ENCODE assay signal across 8 mouse cellular contexts in the genomic region with DNA sequence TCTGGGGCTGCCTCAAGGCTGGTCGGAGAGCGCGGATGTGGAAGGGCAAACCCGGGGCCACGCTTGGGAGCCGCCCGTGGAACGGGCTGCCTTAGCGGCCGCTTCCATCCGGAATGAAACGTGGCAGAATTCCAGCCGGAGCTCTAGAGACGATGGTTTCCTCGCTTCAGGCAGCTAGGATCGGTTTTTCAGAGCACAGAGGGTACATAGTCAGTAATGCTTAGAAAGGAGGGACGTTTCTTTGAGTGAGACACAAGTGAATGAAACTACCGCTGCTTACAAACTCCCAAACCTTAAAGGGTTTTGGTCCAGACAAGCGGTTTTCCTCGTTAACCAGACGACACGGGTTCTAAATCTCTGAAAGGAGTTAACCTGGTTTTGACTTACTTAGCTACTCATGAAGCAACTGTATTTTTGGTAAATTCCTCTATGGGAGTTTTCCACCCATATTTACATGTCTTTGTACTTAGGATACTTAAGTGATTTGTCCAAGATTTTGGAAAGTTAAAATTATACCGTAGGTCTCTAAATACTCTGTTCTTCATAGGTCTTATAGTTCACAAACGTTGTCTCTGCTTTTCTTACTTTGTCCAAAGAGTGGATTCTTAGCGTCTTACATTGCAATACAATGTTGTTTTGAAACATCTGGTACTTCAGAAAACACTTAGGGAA. TPM values are rescaled to one million over a fixed set of nuclear protein-coding genes. Genes with fewer than 3 reads are reported as not detected.
DNase-seq lines count a peak whose midpoint lies in the region; ATAC-seq and TF ChIP-seq lines count a peak whose summit lies in the region.

No protein-coding gene starts in this region.

- no peaks in the 10 kb centered on the region for H3K27me3 ChIP-seq in heart, embryonic 14.5 days (ENCODE audit: control insufficient read depth, insufficient read depth, low read length)
- no peaks in the 10 kb centered on the region for H3K27me3 ChIP-seq in G1E (ENCODE audit: insufficient read depth, low read length)
- no peaks in the 10 kb centered on the region for H3K27me3 ChIP-seq in forebrain, embryonic 16.5 days (replicated peaks; ENCODE audit: control insufficient read depth, insufficient read depth, low read length)

- H3K79me2 ChIP-seq in macrophage (ENCODE audit: inconsistent target): peaks cover 90% of the 10 kb centered on the region

- DNase-seq in heart, adult 9 months (ENCODE audit: low spot score in 2 of 2): no peak
- DNase-seq in G1E (ENCODE audit: low spot score): no peak
- no peak for DNase-seq in left cerebral cortex, postnatal 10 days (ENCODE audit: extremely low spot score in 1 of 2, low spot score in 2 of 2)

- H3K4me3 ChIP-seq in heart, embryonic 14.5 days (ENCODE audit: control insufficient read depth in 1 of 2, insufficient read depth in 1 of 2, low read depth in 1 of 2, low read length in 2 of 2): peak overlapping the region; percentile 82 to 92
- H3K4me3 ChIP-seq in G1E (ENCODE audit: low read depth, low read length) (peak overlapping the region; percentile 95), macrophage (ENCODE audit: inconsistent target) (peak overlapping the region; percentile 89)
- peak overlapping the region; percentile 73 for H3K4me3 ChIP-seq in forebrain, embryonic 16.5 days (replicated peaks; ENCODE audit: low read length)

- peak overlapping the region; percentile 71 for H3K4me2 ChIP-seq in heart, embryonic 14.5 days (ENCODE audit: low read length)
- H3K4me2 ChIP-seq in forebrain, embryonic 16.5 days (ENCODE audit: low read length): peak overlapping the region; percentile 65

- peaks cover 7 to 32% of the 10 kb centered on the region in 2 experiments for H3K4me1 ChIP-seq in heart, embryonic 14.5 days (ENCODE audit: control insufficient read depth in 2 of 2, insufficient read depth in 2 of 2, low read length in 2 of 2)
- peaks cover 59% of the 10 kb centered on the region for H3K4me1 ChIP-seq in G1E (ENCODE audit: insufficient read depth, low read depth, low read length)
- H3K4me1 ChIP-seq in forebrain, embryonic 16.5 days (replicated peaks; ENCODE audit: control insufficient read depth, insufficient read depth, low read length): peaks cover 18% of the 10 kb centered on the region

- intact Hi-C loops in left cerebral cortex, postnatal 10 days (cut with DNase I): no loop called here

- peaks cover 31% of the 10 kb centered on the region for H3K36me3 ChIP-seq in heart, embryonic 14.5 days (ENCODE audit: control insufficient read depth, insufficient read depth, low read length)
- H3K36me3 ChIP-seq in G1E (replicated peaks): peaks cover 40% of the 10 kb centered on the region
- H3K36me3 ChIP-seq in forebrain, embryonic 16.5 days (ENCODE audit: control insufficient read depth, insufficient read depth): no peaks in the 10 kb centered on the region
- peaks cover 6% of the 10 kb centered on the region; the same call in 1 of the 2 replicates for H3K36me3 ChIP-seq in macrophage (ENCODE audit: inconsistent target)

- peak overlapping the region; percentile 93 for H3K9ac ChIP-seq in heart, embryonic 14.5 days (ENCODE audit: low read length)
- peak overlapping the region; percentile 85 for H3K9ac ChIP-seq in forebrain, embryonic 16.5 days (replicated peaks; ENCODE audit: low read depth, low read length)

- no peak for ATAC-seq in heart, embryonic 14.5 days (ENCODE audit: insufficient number of reproducible peaks, insufficient read depth, low FRiP score, low read depth)
- ATAC-seq in G1E (ENCODE audit: extremely low read depth, insufficient number of reproducible peaks, low FRiP score, poor library complexity, severe bottlenecking): no peak
- ATAC-seq in forebrain, embryonic 16.5 days: no peak
- ATAC-seq in frontal cortex, adult (ENCODE audit: low TSS enrichment): no peak
- ATAC-seq in granulocyte monocyte progenitor cell, adult 5-6 weeks (replicated peaks; ENCODE audit: poor library complexity, severe bottlenecking): no peak

- no peaks in the 10 kb centered on the region for H3K9me3 ChIP-seq in heart, embryonic 14.5 days (ENCODE audit: control insufficient read depth, low read length)
- H3K9me3 ChIP-seq in G1E (replicated peaks): no peaks in the 10 kb centered on the region
- no peaks in the 10 kb centered on the region for H3K9me3 ChIP-seq in forebrain, embryonic 16.5 days (ENCODE audit: control insufficient read depth, low read length)

- 1% methylated on average over 25 of the region's 25 CpGs for WGBS in heart, embryonic 14.5 days
- 1% methylated on average over 25 of the region's 25 CpGs for WGBS in forebrain, embryonic 16.5 days
- whole genome bisulfite sequencing in macrophage (ENCODE audit: missing documents): under 1% methylated on average over 25 of the region's 25 CpGs

- TF ChIP-seq CTCF in G1E (IDR thresholded peaks at IDR 0.05; ENCODE audit: low read depth, low read length): no peak

- peak overlapping the region; percentile 90 to 98 for H3K27ac ChIP-seq in heart, embryonic 14.5 days (replicated peaks in 1 of 2; ENCODE audit: control insufficient read depth in 1 of 2, insufficient read depth in 1 of 2, low read depth in 2 of 2, low read length in 2 of 2)
- H3K27ac ChIP-seq in forebrain, embryonic 16.5 days (ENCODE audit: low read length): peak overlapping the region; percentile 98
- peak overlapping the region; percentile 87 for H3K27ac ChIP-seq in macrophage

RNA-seq across cellular contexts. Expression of gene Selenof, which starts 0.8 kb away (rescaled TPM):
- 340 and 384 TPM in 2 replicates for polyA plus RNA-seq in heart, embryonic 14.5 days (2014; fragmentation: Nextera tagmentation; extraction: Ambion mirVana)
- total RNA-seq in G1E (2014; fragmentation: Nextera tagmentation) (314 and 354 TPM in 2 replicates), G1E (2017) (662 and 687 TPM in 2 replicates)
- polyA plus RNA-seq in G1E (2012) (19.9 TPM in 2 replicates), macrophage (2018) (374 to 535 TPM (median 384 TPM) in 3 replicates)
- 538 and 568 TPM in 2 replicates for polyA plus RNA-seq in forebrain, embryonic 16.5 days (2015; fragmentation: Nextera tagmentation; extraction: Ambion mirVana)
- total RNA-seq in macrophage (2018; cell fraction: chromatin; rRNA removed): 100 to 1,000 TPM in 2 of 26 experiments, 10 to 100 TPM in 24; 23.5 to 130 (median 58.2) TPM
- 100 to 1,000 TPM; 224 to 356 (median 300) TPM for total RNA-seq in macrophage (2018; cell fraction: cytosol; rRNA removed)
- total RNA-seq in macrophage (2018; cell fraction: nucleus; rRNA removed): 100 to 1,000 TPM in 15 of 26 experiments, 10 to 100 TPM in 11; 53.0 to 207 (median 110) TPM
- total RNA-seq in left cerebral cortex, postnatal 10 days (2021): 100 to 1,000 TPM; 274 to 290 TPM
- total RNA-seq in granulocyte monocyte progenitor cell, adult 5-6 weeks (2014; fragmentation: Nextera tagmentation): 330 and 358 TPM in 2 replicates
- total RNA-seq in granulocyte monocyte progenitor cell, adult 5-6 weeks (2017): 781 and 898 TPM in 2 replicates

RNA-seq across cellular contexts. Expression of gene Hs2st1, which starts 1.0 kb away (rescaled TPM):
- polyA plus RNA-seq in heart, embryonic 14.5 days (2014; fragmentation: Nextera tagmentation; extraction: Ambion mirVana): 7.0 and 8.6 TPM in 2 replicates
- total RNA-seq in G1E (2014; fragmentation: Nextera tagmentation): 37.8 and 43.6 TPM in 2 replicates
- 36.1 and 40.6 TPM in 2 replicates for total RNA-seq in G1E (2017)
- polyA plus RNA-seq in G1E (2012): 6.1 and 7.6 TPM in 2 replicates
- polyA plus RNA-seq in forebrain, embryonic 16.5 days (2015; fragmentation: Nextera tagmentation; extraction: Ambion mirVana): 16.3 and 17.7 TPM in 2 replicates
- 10 to 100 TPM in 21 of 26 experiments, 1 to 10 TPM in 5; 7.0 to 58.2 (median 26.5) TPM for total RNA-seq in macrophage (2018; cell fraction: chromatin; rRNA removed)
- 10 to 100 TPM in 25 of 26 experiments, 1 to 10 TPM in 1; 9.9 to 24.7 (median 16.5) TPM for total RNA-seq in macrophage (2018; cell fraction: cytosol; rRNA removed)
- total RNA-seq in macrophage (2018; cell fraction: nucleus; rRNA removed): 10 to 100 TPM; 13.2 to 73.1 (median 28.4) TPM
- 14.6 to 16.6 TPM (median 16.5 TPM) in 3 replicates for polyA plus RNA-seq in macrophage (2018)
- 10 to 100 TPM; 62.0 to 62.4 TPM for total RNA-seq in left cerebral cortex, postnatal 10 days (2021)
- 11.1 and 13.0 TPM in 2 replicates for total RNA-seq in granulocyte monocyte progenitor cell, adult 5-6 weeks (2014; fragmentation: Nextera tagmentation)
- total RNA-seq in granulocyte monocyte progenitor cell, adult 5-6 weeks (2017): 12.3 and 13.7 TPM in 2 replicates

Comparison
In these comparisons a context has a peak if more than half of its experiments do, and no peak if none do; other contexts are left out.
1. RNA of gene Selenof, which starts 0.8 kb away (polyA plus RNA-seq): 538 to 568 TPM in forebrain, embryonic 16.5 days, 374 to 535 TPM in macrophage and 340 to 384 TPM in heart, embryonic 14.5 days; 19.9 TPM in G1E; every median in the first group is over 10 times any median in the second.
2. Peak in every context shown above with its lines, with median percentiles within 50 percentile points of each other: H3K27ac ChIP-seq and H3K4me3 ChIP-seq.